Mouse (Mus musculus) heart, adult 8-10 months (tissue): ENCODE data around the gene Ubtf. TPM values are rescaled to one million over a fixed set of nuclear protein-coding genes. Genes with fewer than 3 reads are reported as not detected.

Experiments
- DNase-seq: peaks from one replicate; pipeline ENCODE4 v3.0.0; 2022; ENCODE audit warnings: low spot score
- total RNA-seq, 4 experiments: library from RNA; stranded (reverse); gene quantifications; 2 replicates each; pipeline ENCODE4 v1.2.4; 2022

Gene Ubtf
- total RNA-seq, 4 experiments from 2014 or later = 48.6 to 59.7 (median 52.1) TPM

DNA sequence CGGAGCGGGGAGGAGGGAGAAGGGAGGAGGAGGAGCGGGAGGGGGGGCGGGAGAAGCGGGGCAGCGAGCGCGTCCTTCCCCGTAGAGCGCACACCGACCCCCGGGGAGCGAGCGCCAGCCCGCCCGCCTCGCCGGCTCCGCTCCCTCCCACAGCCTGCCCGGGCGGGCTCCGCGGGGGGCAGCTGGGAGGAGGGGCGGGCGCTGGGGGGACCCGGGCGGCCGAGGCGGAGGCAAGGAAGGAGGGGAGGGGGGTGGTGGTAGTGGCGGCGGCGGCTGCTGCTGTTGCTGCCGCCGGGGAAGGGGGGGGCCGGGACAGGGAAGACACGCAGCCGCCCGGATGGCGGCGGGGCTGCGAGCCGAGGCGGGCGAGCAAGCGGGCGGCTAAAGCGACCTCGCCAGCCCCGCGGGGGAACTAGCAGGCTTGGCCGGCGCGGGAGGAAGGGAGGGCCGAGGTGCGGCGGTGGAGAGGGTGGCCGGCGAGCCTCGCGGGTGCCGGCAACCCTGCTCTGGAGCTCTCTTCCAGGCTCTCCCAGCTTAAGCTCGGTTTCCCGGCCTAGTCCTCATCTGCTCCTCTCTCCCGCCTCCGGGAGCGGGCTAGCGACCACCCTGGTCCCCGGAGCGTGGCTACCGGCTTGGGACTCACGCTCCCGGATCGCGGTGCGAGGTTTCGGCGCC is 1.5 kb downstream of the Ubtf start:
- no peak for DNase-seq

GRCm38 (mm10) chr11:102317298-102317900 is 2.1 kb downstream of the Ubtf start:
- DNase-seq = no peak

DNA sequence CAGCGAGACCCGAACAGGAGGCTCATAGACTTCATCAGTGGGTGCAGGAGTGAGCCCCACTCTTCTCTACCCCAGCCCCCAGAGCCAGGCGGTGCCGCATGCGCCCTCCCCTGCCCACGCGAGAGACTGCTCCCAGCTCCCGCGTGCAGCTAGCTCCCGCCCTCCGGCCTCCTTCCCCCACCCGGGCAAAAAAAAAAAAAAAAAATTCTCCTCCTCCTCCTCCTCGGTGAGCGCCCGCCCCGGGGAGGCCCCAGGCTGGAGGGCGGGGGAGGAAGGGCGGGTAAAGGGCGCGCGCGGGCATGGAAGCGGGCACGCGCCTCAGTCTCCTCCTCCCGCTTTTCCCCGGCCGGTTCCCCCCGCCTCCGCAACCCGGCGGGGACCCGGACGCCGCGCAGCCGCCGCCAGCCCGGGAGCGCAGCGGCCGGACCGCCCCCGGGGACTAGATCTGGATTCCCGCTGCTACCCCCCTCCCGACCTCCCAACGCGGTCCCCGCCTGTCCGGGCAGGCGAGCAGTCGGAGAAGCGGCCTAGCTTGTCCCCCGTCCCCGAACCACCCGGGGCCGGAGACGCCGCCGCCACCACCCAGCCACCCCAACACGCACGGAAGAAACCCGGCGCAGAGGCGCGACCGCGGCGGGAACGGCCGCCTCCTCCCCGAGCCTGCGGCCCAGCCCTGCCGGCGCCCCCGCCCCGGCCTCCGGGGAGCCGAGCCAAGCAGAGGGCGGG is 2.8 kb downstream of the Ubtf start:
- peak; percentile 86 for DNase-seq

GRCm38 (mm10) chr11:102315690-102316571 is 3.6 kb downstream of the Ubtf start:
- no peak for DNase-seq

DNA sequence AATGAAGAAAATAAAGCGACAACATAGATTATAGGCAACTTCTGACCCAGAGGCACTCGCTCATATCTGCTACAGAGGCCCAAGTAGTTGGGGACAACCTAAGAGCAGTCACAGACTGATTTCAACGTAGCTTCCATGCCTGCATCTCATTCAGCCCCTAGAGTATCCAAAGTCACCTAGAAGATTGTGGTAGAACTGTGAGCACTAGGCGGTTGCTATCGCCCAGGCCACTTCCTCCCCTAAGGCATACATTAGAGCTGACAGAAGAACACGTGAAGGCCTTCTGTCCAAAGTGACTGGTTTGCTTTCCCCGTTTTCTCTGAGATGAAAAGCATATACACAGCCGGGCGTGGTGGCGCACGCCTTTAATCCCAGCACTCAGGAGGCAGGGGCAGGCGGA is 5.2 kb downstream of the Ubtf start:
- DNase-seq = no peak

DNA sequence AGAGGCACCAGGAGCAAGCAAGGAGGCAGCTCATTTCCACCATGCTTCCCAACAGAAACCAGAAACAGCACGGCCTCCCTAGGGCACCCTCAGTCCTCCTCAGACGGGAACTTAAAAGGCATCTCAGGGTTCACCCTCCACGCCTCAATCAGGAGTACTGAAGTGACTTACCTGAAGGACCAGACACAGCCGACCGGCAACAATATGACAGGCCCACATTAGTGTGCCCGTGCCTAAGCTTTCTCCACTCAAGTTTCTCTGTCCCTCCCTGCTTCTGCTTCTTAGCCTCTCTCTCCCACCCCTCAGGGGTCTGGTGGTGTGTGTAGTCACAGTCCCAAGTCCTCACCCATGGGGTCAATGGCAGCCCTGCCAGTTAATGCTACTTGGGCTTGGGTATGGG is 7.0 kb downstream of the Ubtf start:
- DNase-seq = no peak

DNA sequence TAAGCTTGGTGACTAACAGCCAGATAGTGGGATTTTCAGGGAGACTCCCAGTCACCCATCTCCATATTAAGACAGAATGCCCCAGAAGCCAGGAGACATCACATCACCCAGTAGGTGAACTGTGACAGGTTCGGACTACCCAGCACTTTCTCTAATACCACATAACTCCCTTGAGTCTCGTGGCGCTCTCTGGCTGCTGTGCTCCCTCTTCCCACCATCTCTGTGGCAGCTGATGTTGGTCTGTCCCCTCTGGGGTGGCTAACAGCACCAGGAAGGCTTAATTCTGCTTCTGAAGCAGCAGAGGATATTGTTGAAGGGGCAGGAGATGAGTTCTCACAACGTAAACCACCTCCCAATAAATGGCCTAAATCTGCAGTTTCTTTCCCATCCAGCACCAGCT is 7.6 kb downstream of the Ubtf start:
- DNase-seq = no peak

GRCm38 (mm10) chr11:102310768-102311695 is 8.5 kb downstream of the Ubtf start:
- DNase-seq = no peak

GRCm38 (mm10) chr11:102309821-102310617 is 9.5 kb downstream of the Ubtf start:
- no peak for DNase-seq

- peak; percentile 96 for DNase-seq
These were observed 10.6 kb downstream of the Ubtf start for GRCm38 (mm10) chr11:102308979-102309378.

GRCm38 (mm10) chr11:102308104-102308503 is 11.4 kb downstream of the Ubtf start:
- no peak for DNase-seq

DNA sequence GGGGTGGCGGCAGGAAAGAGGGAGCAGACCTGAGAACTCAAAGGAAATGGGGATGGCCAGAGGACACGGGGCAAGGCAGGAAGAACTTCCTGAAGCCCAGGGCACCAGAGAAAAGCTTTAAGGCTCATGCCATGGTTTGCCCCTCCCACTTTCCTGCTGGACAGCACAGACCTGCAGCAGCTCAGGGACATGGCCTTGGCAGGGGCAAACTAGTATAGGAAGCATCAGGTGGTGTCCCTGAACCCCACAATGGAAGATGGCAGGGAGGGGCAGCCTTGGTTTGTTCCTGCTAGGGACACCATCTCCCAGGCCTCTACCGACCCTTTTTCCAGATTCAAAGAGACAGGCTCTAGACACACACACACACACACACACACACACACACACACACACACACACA is 14.2 kb downstream of the Ubtf start:
- DNase-seq = no peak

DNA sequence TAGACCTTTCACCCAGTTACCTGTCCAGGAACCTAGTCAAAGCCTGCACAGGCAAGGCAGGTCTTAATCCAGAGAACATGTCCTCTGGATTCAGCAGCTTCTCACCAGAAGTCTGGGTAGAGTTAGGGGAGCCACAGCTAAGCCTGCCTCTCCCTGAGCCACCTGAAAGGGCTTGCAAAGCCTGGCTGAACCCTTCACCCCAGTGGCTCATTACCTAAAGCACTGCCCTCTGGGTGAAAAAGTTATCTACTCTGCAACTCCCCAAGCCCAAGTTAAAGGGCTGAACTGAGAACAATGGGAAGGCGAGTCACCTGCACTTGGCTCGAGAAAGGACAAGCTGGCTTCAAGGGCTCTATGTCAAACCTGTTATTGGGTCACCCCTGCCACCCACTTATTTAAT is 15.4 kb downstream of the Ubtf start:
- no peak for DNase-seq

- DNase-seq = no peak
These were observed 19.7 kb downstream of the Ubtf start for GRCm38 (mm10) chr11:102299839-102300238.

- DNase-seq = no peak
These were observed 21.7 kb downstream of the Ubtf start for GRCm38 (mm10) chr11:102297577-102298556.

DNA sequence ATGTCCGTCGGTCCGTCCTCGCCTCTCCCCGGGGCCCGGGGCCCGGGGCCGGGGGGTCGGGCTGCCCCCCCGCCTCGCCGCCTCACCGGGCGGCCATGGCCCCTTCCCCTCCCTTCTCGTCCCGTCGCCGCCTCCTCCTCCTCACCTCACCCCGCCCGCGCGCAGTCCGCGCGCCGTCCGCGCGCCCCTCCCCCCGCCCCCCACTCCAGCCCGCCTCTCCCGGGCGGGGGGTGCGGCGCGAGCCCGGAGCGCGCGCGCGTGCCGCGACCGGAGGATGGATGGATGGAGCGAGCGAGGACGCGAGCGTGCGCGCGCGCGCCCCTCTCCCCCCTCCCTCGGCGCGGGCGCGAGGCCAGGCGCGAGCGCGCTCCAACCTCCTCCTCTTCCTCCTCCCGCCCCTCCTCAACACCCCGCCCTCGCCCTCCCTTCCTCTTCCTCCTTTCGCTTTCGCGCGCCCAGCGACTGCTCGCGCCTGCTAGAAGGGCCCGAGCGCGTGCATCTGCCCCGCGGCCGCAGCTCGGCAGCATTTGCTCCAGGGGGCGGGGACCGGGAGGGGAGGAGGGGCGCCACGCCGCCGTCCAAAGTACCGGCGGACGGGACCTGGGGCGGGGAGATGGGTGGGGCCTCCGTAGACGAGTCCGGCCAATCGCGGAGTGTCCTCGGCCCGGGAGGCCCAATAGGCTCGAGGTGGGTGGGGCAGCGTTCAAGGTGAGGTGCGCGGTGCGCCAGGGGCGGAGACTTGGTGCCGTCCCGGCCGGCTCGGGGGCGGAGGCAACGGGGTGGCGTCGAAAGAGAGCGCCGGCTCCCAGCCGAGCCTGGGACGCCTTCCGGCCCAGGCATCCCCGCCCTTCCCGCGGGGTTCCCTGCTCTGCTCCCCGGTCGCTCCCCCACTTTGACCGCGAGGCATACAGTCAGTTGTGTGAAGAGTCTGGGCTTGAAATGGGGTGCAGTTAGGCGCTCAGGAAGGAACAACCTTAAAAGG is 22.8 kb downstream of the Ubtf start, which contains the start of gene Atxn7l3:
Gene Atxn7l3 (minus strand): TSS at position 141 of the 982 bp plus-strand sequence.
- peak; percentile 98 for DNase-seq
